Mouse (Mus musculus): ENCODE data around the gene Tnfsf10.

Tnfsf10 gene

DNA sequence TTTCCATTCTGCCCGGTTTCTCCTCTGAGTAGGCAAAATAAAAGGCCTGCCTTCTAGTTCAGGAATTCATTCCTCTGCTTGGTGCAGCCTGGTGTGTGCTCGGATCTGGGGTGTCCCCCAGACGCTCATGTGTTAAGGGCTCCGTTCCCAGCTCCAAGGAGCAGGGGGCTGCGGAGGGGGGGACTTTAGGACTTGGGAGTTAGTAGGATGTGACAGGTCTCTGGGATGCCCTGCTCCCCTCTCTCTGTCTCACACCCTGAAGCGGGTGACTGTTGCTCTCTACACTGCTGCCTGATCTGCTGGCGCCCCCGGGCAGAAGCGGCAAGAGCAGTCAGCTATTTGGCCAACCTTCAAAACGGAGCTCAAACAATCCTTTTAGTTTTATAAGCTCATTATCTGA is 10.0 kb upstream of the Tnfsf10 start:
- no peak for DNase-seq (ENCODE audit: low read depth, low spot score)

- no peak for DNase-seq (ENCODE audit: low read depth, low spot score)
Measured at GRCm38 (mm10) chr3:27310973-27311372, 5.9 kb upstream of the Tnfsf10 start.

DNA sequence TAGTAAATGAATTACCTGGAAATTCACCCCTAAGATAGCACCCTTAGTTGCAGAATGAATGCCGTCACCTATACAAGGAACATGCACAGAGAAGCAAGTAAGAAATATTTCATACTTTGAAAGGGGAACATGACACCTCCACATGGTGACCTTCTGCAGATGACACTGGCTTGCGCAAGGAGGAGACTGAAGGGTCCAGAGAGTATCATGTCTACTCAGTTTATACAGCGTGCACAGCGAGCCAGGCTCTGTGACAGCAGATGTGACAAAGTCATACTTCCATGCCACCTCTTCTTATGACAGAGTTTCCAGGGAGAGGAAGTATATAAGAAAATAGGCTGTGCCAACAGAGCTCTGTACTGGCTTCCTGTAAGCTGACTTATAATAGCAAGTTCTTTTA is 5.4 kb upstream of the Tnfsf10 start:
- DNase-seq (ENCODE audit: low read depth, low spot score), result no peak

DNA sequence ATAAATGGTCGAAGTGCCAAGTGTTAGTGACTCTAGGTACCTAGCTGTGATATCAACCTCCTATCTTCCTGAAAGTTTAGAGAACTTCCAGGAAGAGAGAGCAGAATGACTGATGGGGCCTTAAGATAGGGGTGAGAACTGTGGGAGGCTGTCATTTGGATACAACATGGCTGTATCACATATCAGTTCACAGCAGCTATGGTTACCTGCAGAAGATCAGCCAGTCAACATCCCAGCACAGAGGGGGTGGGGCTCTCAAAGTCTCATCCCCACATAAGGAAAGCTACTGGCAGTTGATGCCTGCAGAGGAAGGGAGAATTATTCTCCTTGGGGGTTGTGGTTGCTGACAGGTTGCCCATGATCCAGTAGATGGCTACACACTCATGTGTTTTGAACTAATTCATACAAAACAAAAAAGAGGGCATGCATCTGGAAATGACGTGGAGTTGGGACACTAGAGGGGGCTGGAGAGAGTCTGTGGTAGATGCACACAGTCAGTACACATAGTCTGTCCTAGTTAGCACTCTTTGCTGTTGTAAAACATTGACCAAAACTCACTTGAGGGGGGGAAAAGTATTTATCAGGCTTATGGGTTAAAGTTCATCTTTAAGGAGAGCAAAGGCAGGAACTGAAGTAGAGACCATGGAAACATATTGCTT is 2.2 kb upstream of the Tnfsf10 start:
- no peak for DNase-seq (ENCODE audit: low read depth, low spot score)

- DNase-seq (ENCODE audit: low read depth, low spot score), result peak; percentile 24
Measured at GRCm38 (mm10) chr3:27317288-27318024, 628 bp downstream of the Tnfsf10 start.

DNA sequence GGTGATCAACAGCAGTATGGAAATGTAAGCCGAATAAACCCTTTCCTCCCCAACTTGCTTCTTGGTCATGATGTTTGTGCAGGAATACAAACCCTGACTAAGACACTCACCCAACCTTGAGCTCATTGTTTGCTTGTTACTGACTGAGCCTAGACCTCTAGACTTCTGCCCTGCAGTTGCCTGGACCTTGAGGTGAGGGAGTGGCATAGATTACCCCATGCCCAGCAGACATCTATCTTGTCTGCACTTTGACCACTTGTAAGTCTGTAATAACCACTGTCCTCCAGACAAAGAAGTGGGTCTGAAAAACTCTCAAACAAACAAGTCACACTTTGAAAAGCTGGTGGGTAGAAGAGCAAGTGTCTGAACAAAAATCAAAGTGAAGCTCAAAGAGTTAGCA is 2.8 kb downstream of the Tnfsf10 start:
- no peak for DNase-seq (ENCODE audit: low read depth, low spot score)

DNA sequence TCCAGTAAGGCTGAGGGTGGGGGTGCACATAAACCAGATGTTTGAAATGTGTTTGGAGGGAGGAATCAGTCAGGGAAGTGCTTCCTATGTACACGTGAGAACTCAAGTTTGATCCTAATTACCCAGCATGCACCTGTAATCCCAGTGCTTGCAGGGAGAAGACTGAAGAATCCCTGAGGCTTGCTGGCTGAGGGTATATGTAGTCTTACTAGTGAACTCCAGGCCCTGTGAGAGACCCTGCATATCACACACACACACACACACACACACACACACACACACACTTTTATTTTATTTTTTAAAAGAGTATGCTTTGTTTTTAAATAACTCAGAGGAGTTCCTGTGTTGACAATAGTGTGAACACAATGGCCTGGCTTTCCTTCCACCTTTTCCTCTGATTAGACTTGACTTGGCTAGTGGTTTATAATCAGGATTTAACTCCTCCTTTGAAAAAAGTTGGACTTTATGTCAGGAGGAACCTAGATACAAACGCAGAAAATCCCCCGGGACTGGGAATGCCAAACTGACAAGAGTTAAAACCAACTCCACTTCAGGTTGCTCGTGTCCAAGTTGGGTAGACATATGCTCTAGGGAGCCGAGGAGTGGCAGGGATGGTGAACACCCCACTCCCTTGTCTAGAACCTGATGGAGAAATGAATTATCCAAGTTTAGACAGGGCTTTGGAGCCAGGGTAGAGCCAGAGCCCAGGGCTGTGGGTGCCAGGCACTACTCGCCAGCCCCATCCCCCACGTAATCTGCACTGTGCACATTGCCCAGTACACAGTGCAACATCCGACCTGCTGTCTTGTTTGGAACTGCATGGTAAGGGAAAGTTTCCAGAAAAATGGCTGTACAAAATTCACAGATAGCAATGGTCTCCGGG is 4.0 kb downstream of the Tnfsf10 start:
- DNase-seq (ENCODE audit: low read depth, low spot score), result no peak

DNA sequence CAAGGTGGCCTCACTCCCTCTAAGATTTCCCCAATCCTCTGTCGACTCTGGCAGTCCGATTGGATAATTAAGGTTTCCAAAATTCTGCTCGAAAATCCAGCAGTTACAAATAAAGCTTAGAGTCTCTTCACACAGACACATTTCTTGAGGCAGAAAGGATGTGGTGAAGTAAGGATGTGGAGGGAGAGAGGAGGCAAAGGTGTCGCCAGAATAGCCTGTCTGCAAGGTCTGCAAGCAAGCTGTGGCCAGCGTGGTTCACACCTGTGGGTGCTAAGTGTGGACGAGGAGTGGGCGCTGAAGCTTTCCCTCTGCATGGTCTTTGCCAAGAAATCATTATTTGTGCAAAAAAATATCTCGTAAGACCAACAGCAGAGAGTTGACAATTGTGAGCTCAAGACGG is 5.8 kb downstream of the Tnfsf10 start:
- DNase-seq (ENCODE audit: low read depth, low spot score), result no peak

- DNase-seq (ENCODE audit: low read depth, low spot score), result no peak
Measured at GRCm38 (mm10) chr3:27323551-27323950, 6.7 kb downstream of the Tnfsf10 start.

- no peak for DNase-seq (ENCODE audit: low read depth, low spot score)
Measured at GRCm38 (mm10) chr3:27326633-27327191, 9.9 kb downstream of the Tnfsf10 start.

DNA sequence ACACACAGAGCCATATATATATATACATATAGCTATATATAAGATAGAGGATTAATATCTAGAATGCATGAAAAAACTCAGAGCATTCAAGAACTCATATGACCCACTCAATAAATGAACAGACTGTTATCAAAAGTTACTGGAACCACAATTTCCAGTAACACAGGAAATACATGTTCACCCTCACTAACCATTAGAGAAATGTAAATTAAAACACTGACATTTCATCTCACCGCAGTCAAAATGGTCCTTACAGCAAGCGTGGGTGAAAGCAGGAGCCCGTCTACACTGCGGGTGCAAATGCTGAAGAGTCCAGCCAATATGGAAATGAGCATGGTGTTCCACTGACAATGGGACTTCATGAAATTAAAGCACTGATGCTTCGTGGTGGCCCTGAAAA is 13.9 kb downstream of the Tnfsf10 start:
- no peak for DNase-seq (ENCODE audit: low read depth, low spot score)

DNA sequence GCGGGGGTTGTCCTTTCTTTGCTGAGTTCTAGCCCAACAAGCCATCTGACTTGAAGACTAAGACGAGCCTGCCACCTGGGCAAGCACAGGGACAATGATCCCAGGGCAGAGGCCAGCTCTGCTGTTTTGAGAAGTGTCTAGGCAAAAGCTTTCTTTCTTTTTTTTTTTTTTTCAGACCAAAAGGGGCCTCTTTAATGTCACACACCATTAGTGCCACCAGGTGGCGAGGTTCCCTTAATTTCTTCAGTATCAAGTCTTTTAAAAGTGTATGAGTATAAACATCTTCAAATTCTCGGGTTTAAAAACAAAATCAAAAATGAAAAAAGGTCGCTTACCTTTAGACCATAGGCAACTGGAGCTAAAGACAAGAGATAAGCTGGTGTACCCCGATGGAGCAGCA is 21.6 kb downstream of the Tnfsf10 start:
- DNase-seq (ENCODE audit: low read depth, low spot score), result no peak

GRCm38 (mm10) chr3:27338887-27339286 is 22.1 kb downstream of the Tnfsf10 start:
- DNase-seq (ENCODE audit: low read depth, low spot score), result no peak

- no peak for DNase-seq (ENCODE audit: low read depth, low spot score)
Measured at GRCm38 (mm10) chr3:27340757-27341156, 23.9 kb downstream of the Tnfsf10 start.

- no peak for DNase-seq (ENCODE audit: low read depth, low spot score)
Measured at GRCm38 (mm10) chr3:27342462-27342861, 25.6 kb downstream of the Tnfsf10 start.

- no peak for DNase-seq (ENCODE audit: low read depth, low spot score)
Measured at GRCm38 (mm10) chr3:27345526-27345925, 28.7 kb downstream of the Tnfsf10 start.

- DNase-seq (ENCODE audit: low read depth, low spot score), result no peak
Measured at GRCm38 (mm10) chr3:27348462-27348861, 31.6 kb downstream of the Tnfsf10 start.

DNA sequence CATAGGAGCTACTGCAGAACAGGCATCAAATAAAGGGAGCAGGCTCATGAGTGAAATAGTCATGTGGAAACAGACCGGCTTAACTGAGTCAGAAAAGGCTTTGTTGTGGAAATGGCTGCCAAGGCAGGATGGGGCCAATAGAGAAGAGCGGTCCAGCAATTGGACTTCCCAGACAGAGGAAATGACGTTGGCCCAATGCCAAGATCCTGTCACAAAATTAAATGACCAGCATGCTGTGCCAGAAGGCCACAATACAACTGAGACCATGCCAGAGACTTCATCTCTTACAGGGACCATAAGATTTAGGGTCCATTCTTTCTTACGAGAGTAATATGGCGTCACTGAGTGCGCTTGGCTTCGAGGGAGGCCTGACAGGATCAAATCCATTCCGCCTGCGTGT is 34.3 kb downstream of the Tnfsf10 start:
- DNase-seq (ENCODE audit: low read depth, low spot score), result no peak

DNA sequence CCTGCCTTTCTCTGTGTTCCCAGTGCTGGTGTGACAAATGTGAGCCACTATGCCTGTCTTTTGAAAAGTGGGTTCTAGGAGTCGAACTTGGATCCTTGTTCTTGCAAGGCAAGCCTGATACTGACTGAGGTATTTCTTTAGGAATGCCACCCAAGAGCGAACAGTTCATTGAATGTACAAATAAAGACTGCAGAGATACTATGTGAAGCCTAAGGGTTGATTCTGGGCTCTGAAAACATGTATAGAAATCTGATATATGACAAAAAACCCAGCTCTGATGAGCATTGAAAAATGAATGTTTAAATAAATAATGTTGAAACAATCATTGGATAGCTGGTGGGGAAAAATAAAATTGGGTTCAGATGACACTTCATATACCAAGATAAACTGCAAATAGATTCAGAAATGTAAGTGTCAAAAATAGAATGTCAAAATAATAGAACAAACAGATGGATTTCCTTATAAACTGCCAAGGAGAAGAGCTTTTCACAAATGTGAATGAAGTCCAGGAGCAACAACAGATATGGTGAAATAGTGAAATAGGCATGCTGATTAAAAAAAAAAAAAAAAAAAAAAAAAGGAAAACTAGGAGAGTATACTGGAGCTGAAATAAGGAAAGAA is 42.4 kb downstream of the Tnfsf10 start:
- DNase-seq (ENCODE audit: low read depth, low spot score), result no peak

DNA sequence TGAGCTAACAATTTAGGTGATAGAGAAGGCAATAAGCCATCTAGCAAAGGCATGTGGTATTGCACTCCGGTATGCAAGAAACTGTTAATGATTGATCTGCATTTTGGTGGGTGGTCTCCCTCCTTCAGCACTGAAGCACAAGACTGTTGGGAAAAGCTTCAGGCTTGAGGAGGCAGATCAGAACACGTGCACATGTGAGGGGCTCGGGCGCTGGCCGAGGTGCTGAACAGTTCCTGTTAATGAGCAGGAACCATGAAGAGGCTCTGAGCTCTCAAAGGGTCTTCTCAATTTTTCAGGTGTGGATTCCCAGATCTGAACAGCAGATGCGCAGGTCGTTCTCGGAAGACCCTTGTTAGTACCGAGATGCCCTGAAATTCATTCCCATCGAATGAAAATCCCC is 53.3 kb downstream of the Tnfsf10 start:
- DNase-seq (ENCODE audit: low read depth, low spot score), result no peak

GRCm38 (mm10) chr3:27370582-27371275 is 53.9 kb downstream of the Tnfsf10 start:
- no peak for DNase-seq (ENCODE audit: low read depth, low spot score)
